Mouse (Mus musculus) retina, postnatal 1 day (tissue): ENCODE measurements at regions not wholly inside any gene's neighbourhood (a gene's known extent, or its start where the extent isn't known, plus 50 kb on each side); places are given as distances from the start of the nearest gene placed in this dataset.
"Not testable (repeated sequence)": the region's sequence is repeated elsewhere in the genome, so short reads cannot be mapped to it uniquely, and the experiment has no call there.

ENCODE experiments used
- DNase-seq: peaks from one replicate; pipeline ENCODE4 v3.0.0-alpha.2; 2012

DNA sequence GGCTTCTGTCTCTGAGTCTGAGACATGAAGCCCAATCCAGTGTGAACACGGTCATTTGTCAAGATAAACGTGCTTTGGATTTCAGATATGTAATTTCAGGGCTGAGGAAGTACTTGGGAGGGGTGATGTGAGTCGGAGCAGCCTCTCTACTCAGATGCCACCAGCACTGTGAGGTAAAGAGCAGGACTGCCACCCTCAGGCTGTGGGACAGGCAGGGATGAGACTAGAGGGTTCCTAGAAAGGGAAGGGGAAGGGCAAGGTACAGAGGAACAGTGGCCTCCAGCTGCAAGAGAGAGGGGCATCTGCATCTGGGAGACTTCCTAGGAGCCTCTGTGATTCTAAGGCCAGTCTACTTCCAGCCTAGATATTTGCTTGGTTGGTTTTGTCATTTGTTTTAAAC, 78.7 kb upstream of the Csrp2 start:
- no peak for DNase-seq

DNA sequence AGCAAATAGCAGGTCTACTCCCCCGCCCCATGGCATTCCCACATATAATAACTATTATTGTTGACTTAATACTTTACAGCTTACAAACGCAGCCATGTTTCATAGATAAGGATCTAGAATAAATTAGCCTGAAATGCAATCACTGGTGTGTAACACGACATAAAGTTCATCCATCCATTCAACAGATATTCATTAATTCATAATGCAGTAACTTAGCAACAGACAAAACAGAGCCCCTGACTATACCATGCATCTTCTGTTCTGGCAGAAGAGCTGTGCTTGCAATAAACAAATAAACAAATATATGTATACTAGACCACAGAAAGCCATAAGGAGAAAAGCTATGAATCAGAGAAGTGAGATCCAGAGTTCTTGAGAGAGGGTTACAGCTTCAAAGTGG, 77.9 kb upstream of the Csrp2 start:
- no peak for DNase-seq

DNA sequence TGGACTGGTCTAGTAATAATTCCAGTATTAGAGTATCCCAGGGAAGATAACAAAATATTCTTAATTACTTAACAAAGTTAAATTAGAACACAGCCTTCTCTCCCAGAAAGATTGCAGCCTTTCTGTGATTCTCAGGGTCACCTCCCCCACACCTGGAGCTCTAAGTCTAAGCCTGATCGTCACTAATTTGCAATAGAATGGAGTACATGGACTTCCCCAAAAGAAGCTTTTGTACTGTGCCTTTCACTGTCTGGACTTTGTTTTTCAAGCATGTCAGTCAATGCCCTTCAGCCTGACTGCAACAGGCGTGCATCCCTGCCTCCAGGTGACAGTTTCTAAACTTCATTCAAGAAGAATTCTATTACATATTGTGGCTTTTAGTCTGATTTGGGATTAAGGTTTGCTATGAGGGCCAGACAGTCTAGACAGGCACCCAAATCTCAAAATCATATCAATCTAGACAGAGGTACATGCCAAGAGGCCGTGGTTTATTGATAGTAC, 64.9 kb upstream of the Csrp2 start:
- not testable (repeated sequence) for DNase-seq

DNA sequence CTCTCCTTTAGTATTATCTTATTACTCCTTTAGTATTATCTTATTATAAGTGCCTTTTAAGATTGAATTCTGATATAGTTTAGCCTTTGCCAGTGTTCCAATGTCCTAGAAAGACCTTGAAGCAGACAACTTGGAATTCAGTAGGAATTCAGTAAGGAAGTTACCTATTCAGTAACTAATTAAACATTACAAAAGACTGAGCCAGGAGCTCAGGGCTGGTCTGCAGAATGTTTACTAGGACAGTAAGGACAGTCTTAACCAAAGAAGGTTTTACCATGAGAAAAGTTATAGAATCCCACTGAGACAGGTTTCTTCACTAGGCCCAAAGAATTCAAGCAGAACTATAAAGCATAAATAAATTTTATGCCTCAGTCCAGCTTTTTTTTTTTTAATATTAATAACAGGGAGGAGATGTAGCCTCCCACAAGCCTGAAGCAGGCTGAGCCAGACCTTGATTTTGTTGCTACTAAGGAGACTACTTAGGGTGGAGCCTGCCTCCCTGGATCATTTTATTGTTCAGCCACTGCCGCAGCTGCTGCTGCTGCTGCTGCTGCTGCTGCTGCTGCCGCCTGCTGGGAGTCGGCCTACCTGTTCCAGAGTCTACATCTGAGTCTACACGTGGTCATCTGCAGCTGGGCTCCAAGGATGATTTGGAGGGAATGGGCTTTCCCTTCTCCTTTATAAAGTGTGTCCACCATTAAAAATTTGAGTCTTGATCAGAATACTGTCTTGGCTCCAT, 63.8 kb upstream of the Csrp2 start:
- not testable (repeated sequence) for DNase-seq

DNA sequence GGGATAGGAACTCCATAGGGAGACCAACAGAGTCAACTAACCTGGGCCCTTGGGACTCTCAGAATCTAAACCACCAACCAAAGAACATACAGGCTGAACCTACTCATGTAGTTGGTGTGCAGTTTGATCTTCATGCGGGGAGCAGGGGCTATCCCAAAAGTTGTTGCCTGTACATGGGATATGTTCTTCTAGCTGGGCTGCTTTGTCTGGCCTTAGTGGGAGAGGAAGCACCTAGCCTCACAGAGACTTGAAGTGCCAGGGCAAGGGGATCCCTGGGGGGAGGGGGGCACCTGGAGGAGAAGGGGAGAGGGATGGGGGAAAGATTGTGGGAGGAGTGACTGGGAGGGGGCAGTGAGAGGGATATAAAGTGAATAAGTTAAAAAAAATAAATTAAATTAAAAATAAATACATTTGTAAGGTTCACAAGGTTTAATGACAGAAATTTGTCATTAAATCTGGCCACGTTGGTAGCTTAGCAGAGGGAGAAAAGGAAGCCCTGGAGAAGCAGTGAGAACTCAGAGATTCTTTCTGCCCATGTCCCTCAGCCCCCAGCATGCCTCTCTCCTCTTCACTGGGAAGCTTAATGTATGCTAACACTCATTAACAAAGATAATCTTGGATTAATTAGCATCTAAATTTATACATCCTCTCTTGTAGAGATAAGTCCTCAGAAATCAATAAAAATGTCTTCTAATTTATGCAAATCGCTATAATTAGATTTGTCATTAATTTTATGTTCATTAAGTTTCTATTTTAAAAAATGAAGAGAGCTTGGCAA, 62.1 kb upstream of the Csrp2 start:
- DNase-seq, result peak; percentile 55

DNA sequence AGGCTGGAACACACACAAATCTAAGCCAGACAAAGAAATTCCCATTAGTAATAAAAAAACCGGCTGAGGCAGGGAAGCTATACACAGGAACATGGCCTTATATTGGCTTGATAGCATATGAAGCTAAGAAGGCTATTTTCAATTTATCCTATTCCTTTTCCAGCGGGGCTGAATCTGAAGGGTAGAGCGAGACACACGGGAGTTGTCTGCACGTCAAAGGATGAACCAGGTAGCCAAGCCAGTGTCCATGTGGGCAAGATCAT, 61.6 kb upstream of the Csrp2 start:
- no peak for DNase-seq

DNA sequence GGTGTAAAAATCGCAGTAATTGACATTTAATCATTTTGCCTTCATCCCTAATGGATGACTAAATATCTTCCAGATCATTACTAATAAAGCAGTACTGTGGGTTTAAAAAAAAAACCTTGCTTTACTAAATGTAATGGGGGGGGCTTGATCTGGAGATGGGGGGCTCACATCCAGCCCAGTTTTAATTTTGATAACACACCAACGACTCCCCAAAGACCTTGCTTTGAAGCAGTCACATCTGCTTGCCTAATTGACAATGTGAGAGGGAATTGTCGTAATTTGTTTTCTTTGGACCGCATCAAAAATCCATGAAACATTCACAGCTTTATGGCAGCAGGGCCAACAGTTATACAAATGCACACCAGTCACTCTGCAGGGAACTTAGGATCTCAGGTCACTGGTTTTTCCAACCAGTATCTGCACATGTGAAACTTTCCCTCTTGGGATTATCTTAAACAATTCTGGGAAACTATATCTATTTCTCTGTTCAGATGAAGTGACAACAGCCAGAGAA, 61.1 kb upstream of the Csrp2 start:
- no peak for DNase-seq

DNA sequence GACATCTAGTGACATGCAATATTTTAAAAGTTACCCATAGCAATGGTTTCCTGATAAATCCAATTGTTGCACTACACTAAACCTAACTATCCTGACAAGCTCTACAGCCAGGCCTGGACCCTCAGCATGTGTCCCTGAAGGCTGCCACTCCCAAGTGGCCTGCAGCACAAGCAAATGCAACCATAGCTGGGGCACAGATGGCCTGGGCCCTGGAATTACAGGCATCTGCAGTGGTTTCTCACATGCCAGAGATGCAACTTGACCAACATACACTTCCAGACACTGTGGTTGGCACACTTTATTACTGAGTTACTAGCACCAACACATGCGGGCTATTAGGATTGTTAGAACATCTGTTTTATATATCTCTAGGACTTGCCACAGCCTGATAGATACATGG, 60.3 kb upstream of the Csrp2 start:
- DNase-seq, result no peak
